Mouse (Mus musculus): ENCODE data around the gene Apol7a. TPM values are rescaled to one million over a fixed set of nuclear protein-coding genes. Genes with fewer than 3 reads are reported as not detected.
A peak's percentile ranks its signal among the peaks of the same experiment; 100 is the strongest.

Apol7a gene
- total RNA-seq, 2 experiments from 2014 or later: 3.8 to 5.1 TPM

DNA sequence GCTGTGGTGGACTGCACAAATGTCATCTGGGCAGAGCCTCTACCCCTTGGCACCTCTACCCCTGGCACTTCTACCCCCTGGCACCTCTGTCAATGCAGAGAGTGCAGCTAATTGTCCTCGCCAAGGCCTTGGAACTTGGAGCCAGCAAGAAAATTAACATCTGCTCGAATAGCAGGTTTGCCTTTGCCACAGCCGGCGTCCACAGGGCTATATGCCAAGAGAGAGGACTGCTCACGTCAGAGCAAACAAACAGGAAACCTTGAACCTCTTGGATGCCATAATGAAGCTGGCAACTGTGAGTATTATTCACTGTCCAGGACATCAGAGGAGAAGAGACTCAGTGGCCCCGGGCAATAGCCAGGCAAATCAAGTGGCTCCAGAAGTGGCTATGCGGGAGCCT lies 22.0 kb downstream of the Apol7a start:
- DNase-seq: peak; percentile 74

DNA sequence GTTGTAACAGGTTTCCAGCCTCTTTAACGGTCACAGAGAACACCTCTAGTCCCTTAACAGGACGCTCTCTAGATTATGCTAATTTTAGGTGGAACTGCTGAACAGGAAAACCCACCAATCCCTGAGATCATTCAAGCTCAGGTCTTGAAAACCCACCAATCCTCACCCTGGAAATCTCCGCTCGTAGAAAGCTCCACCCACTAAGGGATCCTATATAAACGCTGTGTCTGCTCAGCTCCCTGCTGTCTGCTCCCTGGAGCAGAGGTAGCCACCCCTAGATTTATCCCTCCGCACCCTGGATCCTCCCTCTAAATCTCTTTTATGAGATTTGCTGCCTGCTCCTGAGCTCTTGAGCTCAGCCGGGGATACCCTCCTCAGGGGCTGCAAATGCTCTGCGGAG lies 28.3 kb downstream of the Apol7a start:
- no peak for DNase-seq

DNA sequence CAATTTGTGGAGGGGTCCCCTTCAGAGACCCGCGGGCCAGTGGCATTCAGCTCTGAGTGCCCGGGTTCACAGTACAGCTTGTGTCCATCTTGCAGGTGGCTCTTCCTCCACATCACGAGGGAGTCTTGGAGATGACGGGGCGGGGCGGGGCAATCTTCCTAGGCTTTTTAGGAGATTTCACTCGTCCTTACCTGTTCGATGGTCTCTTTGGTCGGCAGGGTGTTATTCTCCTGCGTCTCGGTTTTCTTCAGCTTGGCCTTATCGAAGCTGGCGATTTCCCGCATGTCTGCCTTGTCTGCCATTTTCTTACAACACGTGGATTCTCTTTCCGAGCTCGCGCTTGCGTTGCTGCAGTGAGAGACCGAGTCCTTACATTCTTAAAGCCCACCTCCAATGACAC lies 28.9 kb downstream of the Apol7a start:
- DNase-seq: no peak

DNA sequence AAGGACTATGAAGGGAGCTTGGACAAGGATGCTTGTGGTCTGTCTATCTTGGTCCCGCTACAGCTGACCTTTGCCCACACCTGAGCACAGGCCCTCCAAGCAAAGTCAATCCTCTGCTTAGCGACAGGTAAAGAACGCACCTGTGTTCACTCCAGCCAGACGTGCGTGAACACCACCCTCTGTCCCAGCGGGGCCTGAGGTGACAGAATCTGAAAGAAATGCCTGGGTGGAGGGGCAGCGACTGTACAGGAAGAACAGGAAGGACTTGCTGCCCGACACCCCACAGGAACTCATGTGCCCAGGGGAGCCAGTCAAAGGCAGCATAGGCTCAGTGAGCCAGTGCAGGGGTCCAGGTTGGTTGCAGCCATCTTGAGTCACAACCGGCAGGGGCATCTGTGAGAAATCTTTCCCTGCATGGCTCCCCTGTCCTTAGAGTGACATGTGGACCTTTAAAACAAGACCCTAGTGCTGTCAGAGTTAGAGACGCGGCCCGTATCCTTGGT lies 30.0 kb downstream of the Apol7a start:
- no peak for DNase-seq

DNA sequence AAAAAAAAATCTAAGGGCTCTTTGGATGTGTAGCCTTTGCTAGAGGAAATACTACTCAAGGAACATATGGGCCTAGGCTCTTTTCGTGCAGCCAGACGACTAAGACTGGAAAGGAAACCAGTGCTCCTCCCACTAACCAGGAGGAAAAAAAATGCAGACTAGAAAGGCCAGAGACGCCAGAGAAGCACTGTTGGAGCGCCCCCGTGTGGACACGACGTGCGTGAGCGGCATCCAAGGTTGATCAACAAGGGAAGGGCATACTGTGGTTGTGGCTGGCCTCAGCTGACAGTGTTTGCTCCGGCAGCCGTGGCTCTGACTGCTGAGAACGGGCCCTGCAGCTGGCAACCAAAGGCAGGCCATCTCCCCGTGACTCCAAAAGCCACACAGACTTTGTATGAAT lies 30.8 kb downstream of the Apol7a start:
- DNase-seq: peak; percentile 98

DNA sequence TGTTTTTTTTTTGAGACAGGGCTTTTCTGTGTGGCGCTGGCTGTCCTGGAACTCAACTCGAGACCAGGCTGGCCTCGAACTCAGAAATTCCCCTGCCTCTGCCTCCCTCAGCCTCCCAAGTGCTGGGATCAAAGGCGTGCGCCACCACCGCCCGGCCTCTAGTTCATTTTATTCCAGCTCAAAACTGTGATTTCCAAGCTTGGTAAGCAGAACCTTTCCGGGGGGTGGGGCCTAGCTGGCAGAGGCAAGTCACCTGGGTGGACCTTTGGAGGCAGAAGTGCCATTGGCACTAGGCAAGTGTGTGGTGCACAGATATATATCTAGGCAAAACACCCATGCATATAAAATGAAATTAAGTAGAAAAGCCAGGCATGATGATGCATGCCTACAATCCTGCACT lies 31.4 kb downstream of the Apol7a start:
- DNase-seq: peak; percentile 50

DNA sequence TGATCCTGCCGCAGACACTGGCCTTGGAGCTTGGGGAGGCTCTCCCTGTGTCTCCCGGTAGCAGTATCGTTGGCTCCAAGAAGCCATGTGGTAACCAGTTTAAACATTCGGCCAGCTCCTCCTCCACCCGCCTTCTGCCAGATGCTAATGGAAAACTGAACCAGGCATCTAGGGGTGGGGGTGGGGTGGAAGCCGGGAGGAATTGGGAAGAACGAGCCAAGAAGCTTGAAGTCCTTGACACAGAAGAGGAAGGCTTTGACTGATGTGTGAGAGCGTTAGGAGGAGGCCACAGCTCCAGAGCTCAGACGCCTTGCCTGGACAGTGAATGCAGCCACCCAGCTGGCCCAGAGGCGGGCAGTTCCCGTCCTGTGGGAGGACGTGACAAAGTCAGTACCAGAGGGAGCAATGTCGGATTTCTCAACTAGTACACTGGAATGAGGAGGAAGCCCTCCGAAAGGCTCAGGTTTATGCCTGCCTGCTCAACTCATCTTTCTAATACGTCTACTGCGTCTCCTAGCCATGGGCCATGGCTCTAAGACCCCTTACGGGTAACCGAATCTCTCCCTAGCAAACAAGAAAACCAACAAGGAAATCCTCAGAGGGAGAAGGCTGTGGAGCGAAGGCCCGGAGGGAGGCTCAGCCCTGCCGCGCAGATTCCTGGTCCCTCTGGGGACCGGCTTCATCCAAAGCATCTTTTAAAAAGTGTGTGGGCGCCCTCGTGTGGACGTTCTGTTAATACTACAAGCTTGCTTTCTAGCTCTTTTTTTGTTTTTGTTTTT lies 32.0 kb downstream of the Apol7a start:
- peak; percentile 91 for DNase-seq

DNA sequence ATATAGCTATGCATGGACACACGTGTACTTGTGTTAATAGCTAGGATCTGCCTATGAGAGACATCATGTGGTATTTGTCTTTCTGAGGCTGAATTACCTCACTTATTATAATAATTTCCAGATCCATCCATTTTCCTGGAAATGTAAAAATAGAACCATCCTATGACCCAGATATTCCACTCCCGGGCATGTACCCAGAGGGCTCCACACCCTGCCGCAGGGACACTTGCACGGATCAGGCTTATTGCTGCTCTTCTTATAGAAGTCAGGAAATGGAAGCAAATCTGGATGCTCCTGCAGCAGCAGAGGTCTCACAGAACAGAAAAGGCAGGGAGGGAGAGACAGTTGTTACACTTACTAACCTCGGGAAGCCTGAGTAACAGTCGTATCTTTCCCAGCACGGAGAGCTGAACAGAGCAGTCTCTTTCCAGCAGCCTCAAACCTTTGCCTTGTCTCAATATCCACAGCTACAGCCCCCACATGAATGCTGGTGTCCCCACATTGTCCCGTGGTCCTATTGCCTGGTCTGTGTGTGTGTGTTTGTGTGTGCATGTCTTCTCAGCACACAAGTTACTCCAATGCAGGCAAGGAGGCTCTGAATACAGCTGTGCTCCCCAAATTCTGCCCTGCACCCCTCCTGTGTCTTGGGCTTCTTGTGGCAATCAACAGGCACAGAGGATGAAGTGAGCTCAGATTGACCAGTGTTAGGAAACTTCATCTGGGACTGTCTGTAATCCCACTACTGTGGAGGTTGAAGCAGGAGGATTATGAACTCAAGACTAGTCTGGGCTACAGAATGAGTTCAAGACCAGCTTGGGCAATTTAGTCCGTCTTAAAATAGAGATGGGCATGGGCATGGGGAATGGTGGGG lies 33.0 kb downstream of the Apol7a start:
- DNase-seq: no peak

DNA sequence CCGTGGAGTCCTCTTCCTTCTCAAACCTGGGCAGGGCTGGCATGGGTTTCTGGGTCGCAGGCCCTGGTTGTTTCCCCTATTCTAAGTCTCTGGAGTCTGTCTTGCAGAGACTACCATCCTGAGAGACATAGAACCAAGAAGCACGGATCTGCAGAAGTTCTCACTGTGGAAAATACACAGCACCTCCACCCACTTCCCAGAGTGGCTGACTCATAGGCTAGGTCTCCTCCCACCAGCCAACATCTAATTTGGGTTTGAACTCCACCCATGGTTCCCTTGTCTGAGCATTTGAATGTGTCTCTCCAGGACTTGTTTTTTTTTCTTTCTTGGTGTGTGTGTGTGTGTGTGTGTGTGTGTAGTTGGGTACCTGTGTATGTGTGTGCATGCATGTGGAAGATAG lies 34.9 kb downstream of the Apol7a start:
- DNase-seq: no peak

DNA sequence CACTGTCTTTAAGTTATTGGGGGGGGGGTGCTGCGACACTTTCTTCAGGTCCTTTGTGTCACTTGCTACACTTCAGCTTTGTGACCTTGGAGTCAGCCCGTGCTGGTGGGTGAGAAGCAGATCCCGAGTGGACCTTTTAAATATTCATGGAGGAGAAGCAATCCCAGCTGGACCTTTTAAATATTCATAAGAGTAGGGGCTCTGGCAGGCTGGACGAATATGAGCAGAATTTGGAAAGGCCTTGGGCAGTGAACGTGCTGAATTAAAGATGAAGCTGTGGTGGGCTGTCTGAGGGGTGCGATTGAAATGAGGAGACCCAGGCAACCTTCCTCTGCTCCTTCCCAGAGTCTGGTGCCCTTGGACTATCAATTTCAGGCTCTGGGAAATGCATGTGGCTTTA lies 35.3 kb downstream of the Apol7a start:
- no peak for DNase-seq

DNA sequence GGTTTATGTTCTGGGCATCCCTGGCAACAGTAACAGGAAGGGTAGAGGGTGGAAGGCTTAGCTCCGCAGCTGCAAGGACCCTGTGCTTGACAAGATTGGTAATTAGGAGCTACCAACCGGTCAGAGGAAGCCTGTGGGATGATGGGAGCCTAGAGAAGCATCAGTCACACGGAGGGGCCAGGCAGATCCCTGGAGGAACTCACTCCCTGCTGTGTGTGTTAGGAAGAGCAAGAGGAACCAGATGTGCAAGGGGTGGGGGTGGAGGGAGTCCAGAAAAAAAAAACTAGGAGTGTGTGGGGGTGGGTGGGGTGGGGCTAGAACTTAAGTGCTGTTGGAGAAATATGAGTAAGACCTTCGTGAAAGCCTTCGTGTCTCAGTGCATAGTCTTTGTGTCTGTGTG lies 36.0 kb downstream of the Apol7a start:
- no peak for DNase-seq

DNA sequence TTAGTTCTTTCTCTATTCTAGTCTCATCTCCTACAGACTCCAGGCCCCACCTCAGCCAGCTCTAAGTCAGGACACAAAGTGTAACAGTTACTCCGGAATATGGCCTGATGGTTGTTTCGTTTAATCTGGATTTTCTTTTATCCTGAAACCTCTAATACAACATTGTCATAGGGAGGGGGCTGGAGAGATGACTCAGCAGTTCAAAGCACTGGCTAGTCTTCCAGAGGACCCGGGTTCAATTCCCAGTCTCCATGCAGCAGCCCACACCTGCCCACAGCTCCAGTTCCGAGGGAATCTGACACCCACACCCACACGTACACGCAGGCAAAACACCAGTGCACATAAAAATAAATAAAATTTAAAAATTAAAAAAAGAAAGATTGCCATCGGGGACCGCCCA lies 39.0 kb downstream of the Apol7a start:
- no peak for DNase-seq

DNA sequence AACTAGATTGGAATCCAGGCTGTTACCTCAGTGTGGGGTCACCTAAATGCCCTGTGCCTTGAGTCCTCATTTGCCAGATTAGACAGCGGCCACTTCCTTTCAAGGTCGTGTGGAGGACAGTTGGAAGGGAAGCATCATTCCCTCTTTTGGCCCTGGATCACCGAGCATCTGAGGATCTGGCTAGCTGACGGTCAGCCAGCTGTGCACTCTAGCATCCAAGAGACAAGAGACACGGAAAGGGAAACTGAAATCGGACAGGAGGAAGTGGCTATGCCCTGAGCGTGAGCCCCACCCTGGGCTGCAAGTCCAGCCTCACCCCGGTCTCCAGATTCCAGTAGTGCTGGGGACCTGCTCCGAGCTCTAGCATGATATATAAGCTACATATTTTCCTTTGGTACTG lies 39.4 kb downstream of the Apol7a start:
- DNase-seq: no peak

DNA sequence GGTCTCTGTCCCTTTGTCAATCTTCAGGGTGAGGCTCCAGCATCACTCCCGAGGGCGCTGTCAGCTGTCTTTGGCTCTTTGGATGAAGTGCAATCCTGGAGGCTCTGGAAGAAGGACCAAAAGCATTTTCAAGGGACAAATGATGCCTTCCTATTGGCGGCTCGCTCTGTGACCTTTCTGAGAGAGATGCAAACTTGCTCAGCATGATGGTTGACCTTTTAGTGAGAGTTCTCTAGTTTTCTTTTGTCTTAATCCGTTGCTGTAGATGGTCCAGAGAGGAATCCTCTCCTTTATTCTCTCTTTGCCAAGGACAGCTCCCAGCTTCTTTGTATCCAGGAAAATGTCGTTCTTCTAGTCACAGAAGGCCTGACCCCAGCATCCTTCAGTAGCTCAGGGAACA lies 39.8 kb downstream of the Apol7a start:
- no peak for DNase-seq

DNA sequence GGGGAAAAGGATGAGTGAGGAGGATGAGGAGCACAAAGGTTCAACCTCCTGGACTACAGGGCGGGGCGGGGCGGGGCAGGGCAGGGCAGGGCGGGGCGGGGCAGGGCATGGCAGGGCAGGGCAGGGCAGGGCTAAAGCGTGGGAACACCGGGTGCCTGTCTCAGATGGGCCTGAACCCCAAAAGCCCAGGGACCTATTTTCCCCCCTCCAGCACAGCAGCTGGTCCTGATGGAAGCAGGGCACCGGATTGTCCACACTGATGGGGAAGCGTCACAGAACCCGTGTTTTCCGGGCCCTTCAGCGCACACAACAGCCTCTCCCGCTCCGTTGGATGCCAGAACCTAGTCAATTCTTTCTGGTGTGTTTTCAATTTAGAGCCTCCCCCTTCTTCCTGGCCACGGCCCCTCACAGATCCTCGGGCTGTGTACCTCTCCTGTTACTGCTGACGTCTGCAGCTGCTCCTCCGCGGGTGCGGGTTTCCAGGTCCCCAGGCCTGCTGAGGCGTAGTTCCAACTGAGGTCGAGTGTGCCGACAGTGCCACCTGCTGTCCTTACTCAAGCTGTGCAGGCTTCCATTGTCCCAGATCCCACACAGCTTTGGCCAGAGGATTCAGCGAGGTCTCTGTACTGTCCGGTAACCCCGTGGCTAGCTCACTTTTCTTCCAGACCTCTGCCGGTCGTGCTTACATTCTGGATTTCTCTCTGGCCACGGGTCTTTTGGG lies 40.4 kb downstream of the Apol7a start:
- peak; percentile 88 for DNase-seq

DNA sequence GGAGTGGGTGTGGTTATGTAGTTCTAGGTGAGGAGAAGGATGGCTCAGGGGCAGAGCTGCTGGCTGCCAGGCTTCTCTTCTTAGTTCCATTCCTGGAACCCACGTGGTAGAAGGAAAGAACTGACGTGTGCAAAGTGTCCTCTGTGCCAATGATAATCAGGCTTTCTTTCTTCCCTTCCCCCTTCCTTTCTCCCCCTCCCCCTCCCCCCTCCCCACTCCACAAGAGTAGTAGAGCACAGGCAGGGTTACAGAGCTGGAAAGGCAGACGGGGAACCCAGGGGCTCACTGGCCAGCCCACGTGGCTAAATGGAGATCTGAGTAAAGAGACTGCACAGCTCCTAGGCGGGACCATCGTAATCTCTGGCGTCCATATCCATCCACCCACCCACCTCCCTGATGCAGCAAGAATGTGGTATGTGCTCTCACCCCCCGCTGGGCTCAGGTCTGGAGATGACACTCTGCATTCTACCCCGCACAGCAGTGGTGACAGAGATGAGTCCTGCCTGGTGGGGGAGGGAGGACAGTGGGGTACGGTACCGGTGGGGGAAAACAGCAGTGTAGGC lies 42.6 kb downstream of the Apol7a start:
- DNase-seq: no peak

DNA sequence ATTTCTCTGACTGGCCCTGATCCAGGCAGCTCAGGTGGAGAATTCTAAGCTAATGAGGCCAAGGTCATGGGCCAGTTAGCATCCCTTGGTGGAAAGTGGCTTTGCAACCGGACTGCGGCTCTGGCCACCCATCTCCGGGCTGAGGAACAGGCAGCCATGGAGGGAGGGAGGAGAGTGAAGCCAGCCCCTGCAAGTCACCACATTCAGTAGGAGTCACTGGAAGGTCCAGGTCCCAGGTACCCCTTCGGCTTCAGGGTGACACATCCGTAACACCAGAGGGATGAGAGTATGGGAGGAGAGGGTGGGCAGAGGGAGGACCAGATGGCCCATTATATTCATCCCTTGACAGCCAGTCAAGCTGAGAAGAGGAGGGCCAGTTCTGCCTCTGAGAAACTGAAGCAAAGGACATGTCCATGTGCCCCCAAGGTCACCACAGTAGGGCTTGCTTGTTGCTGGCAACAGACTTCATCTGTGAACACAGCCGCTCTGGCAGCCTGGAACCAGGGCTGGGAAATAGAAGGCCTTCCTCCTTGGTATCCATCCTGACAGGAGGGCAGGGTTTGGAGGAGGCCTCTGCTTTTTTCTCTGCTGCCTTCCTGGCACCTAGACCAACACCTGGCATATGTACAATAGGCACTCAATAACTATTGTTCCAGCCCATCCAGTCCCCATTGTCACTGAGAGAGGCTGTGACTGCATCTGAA lies 43.9 kb downstream of the Apol7a start:
- peak; percentile 30 for DNase-seq

DNA sequence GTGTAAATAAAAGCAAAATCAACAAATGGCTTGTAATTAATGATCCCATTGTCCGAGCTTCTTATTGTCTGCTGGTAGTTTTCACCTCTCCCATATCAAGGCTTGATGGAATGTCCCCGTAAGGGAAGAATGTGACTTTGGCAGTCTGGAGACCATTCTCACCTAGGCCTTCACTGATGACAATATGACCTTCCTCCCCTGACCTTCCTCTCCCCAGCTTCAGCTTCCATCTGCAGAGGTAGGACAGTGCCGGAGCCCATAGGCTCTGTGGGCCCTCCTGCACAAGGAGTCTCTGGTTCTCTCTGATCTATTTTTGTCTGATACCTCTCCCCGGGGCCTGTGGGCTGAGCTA lies 44.4 kb downstream of the Apol7a start:
- no peak for DNase-seq

DNA sequence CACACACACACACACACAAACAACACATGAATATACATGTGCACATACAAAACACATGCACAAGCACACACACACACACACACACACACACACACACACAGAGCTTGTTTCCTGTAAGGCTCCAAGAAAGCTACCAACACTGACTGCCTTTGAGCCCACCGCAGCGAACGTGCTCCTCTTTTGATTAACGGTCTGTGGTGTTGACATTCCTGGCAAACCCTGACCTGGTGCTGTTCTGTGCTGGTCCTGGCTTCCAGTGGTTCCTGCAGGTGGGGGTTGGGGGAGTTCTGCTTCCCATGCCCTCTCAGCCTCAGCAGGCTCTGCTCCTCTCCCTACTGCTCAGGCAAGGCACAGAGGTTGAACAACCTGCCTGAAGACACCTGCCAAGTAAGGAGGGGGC lies 45.1 kb downstream of the Apol7a start:
- no peak for DNase-seq

DNA sequence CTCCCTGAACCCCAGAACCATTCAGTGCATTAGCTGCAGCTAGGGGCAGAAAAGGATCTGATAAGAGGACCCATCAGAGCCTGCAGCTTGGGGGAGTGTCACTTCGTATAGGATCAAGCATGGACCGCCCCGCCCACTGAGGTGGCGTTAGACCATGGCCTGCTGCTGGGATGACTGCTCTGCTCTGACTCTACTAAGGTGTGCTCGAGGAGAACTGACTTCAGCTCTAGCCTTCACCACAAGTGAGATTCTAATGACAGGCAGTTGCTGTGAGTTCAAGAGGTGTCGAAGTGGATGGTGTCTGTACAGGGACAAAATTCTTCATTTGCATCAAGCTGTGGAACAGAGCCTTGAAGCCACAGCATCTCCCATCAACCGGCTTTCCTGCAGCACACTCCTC lies 46.0 kb downstream of the Apol7a start:
- DNase-seq: no peak

DNA sequence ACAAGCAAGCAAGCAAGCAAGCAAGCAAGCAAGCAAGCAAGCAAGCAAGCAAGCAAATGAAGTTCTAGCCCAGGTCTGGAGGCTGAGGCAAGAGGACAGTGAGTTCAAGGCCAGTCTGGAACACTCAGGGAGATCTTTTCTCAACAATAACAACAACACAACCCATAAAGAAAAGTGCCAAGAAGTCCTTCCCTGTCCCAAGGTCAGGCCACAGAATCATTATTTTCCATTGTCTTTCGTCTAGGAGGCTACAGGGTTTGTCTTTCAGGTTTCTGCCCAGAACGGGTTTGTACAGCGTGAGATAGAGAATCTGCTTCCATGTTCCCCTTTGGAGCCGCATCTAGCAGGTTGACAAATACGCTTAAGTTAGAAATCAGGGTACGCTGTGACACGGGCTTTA lies 48.8 kb downstream of the Apol7a start:
- no peak for DNase-seq

DNA sequence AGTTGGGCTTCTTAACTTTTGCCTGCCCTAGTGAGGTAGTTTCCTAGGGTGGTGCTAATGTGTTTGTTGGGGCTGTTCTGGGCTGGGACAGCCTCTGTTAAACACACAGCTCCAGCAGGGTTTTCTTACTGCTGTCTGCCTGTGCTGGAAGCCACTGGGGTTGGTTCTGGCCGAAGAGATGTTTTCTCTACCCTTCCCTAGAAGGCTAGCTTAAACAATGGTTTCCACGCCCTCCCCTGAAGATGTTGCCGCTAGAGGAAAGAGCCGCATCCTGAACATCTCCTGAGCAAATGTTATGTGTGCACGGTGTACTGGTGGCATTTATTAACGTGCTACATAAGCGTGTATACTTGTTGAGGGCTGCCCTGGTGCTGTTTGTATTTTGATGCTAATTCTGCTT lies 50.8 kb downstream of the Apol7a start:
- DNase-seq: no peak

Measured in adrenal gland, postnatal 10 days (tissue).